Mouse (Mus musculus) liver, adult (tissue): ENCODE results near the gene Golga4.

Experiments
- GATA4 ChIP-seq: IDR thresholded peaks from 2 replicates; pipeline ENCODE4 v1.6.1; 2014; ENCODE audit warnings: mild to moderate bottlenecking, low read length; ENCODE audit not compliant: insufficient replicate concordance

Gene Golga4

DNA sequence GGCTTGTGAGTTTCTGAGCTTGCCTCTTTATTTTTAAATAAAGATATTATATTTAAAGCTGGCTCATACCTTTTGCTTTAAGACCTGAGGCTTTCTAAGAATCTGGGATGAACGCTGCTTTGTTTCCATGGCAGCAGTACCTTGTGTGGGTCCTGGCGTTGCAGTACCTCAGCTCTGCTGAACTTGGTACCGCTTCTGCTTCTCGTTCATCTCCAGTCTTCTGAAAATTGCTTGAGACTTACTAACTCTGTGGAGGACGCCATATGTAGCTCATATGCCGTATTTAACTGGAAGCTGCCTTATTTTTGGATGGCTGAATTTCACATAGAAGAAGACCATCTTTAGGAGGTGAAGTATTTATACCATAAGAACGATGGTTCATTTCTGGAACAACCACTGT lies 2.5 kb downstream of the Golga4 start:
- no peak for TF ChIP-seq GATA4

DNA sequence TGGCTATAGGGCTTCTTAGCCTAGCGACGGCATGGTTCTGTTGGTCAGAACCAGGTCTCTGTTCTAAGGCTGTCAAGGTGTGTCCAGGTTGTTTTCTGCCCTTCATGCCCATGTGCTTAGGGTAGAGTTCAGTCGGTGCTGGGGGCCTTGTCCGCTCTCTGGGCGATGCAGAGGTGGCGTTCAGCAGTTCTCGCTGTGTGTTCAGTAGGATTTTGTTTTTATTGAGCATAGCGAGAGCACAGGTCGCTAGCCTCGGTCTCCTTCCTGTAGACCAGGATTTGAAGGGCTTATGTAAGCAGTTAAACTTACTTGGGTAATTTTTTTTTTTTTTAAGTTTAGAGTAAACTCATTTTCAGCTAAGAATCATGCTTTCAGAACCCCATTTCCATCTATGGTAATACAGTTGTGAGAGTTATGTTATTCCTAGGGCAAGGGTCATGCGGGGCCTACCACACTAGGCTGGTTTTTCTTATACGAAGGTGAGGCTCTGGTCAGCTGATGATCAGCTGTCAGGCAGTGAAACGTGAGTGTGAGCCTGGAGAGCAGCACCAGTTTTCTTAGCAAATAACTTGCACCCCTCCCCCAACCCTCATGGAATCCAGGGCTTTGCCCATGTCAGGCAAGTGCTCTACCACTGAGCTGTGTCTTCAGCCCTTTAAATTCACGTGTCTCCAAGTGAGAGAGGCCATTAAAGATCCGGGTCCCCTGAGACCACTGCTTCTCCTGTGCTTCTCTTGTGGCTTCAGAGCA lies 5.0 kb downstream of the Golga4 start:
- no peak for TF ChIP-seq GATA4

DNA sequence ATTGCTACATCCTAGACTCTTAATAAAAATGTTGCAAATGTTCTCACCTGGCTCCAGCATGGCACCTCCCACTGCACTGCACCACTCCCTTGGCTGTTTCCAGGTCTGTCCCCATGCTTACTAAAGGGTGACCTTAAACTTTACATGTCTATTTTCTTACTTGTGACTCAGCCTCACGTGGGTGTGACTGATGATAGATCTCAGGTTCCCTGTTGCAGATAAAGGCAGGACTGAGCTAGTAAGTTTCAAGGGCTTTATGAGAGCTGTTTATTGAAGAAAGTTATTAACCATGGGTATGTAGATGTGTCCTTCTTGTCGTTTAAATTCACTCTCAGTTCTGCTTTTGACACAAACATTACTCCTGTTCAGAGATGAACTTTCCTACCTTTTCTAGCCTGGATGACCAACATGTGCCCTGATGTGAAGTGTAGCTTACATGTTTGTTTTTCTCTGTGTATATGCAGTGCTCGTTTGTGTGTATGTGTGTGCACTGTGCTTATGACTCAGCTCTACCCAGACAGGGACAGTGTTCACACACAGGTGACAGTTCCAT lies 6.7 kb downstream of the Golga4 start:
- no peak for TF ChIP-seq GATA4

DNA sequence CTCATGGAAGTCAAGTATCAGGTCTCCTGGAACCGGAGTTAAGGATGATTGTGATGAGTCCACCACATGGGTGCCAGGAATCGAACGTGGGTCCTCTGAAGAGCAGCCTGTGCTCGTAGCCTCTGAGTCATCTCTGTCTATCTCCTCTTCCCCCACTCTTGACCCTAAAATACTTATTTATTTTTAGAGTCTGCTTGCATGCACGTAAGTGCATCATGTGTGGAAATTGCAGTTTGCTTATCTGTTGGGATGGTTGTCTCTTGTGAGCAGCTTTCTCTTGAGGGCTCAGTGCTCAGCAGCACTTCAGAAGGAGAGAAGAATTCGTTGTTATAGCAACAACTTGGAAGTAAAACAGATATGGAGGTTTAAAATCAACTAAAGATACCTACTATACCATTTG lies 9.4 kb downstream of the Golga4 start:
- no peak for TF ChIP-seq GATA4

- TF ChIP-seq GATA4: no peak
These were observed 10.1 kb downstream of the Golga4 start for GRCm38 (mm10) chr9:118516162-118516561.

GRCm38 (mm10) chr9:118517619-118518018 lies 11.6 kb downstream of the Golga4 start:
- no peak for TF ChIP-seq GATA4

GRCm38 (mm10) chr9:118519101-118519500 lies 13.0 kb downstream of the Golga4 start:
- no peak for TF ChIP-seq GATA4

DNA sequence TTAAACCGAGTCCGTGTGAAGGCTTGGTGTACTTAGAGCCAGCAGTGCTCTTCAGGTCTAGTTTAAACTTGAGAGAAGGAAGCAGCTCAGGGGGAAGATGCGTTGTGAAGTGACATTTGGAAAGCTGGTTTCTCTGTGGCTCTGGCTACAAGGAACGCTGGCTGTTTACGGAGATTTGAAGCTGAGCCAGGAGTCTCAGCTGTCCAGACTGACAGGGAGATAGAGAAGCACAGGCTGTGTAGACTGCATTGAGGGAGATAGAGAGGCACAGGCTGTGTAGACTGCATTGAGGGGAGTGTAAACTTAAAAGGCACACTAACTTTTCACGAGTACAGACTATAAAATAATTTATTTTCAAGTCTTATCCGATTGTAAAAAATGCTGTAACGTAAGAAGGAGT lies 13.9 kb downstream of the Golga4 start:
- TF ChIP-seq GATA4: no peak

GRCm38 (mm10) chr9:118520858-118521257 lies 14.8 kb downstream of the Golga4 start:
- no peak for TF ChIP-seq GATA4

DNA sequence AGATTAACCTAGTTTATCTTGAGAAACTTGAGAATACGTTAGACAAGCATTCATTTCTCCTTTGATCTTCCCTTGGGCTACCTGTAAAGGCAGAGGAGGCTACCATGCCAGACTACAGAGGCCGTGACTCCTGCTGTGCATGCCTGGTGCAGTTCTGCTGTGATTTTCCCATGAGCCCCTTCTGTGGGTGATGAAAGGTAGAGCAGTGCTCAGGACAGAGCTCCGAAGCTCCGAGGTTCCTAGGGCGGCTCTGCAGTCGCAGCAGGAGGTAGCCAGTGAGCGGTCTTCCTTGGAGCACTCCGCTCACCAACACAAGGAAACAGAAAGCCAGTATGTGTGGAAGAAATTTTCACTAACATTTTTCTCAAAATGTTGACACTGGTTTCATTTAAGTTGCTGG lies 15.6 kb downstream of the Golga4 start:
- no peak for TF ChIP-seq GATA4

- no peak for TF ChIP-seq GATA4
These were observed 17.7 kb downstream of the Golga4 start for GRCm38 (mm10) chr9:118523738-118524137.

DNA sequence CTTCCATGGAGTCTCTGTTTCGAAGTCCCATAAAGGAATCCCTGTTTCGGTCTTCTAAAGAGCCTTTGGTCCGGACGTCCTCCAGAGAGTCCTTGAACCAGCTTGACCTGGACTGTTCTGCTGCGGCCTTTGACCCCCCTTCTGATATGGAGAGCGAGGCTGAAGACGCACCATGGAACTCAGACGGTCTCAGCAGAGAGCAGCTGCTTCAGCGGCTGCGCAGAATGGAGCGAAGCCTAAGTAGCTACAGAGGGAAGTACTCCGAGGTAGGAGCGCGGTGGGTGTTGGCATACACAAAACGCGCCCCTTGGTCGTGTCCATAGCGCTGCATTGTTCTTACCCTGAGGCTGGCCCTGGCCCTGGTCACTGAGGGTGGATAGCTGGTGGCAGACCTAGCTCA lies 21.0 kb downstream of the Golga4 start:
- TF ChIP-seq GATA4: no peak

GRCm38 (mm10) chr9:118529783-118530182 lies 23.7 kb downstream of the Golga4 start:
- no peak for TF ChIP-seq GATA4

DNA sequence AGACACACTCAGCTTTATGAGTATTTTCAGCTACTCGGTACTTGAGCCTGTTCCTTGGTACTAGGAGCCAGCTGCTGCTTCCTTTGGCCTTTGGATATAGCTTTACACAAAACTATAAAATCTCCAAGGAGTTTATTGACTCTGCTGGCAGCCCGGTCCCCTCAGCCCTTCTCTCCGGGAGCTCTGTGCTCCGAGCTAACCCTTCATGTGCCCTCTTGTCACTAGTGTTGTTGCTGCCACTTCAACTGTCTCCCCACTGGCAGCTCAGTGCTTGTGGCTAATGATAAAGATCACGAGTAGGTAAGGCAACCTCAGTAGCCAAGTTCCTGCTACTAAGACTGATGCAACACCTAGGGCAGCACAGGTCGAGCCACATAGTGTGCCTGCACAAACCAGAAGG lies 24.6 kb downstream of the Golga4 start:
- no peak for TF ChIP-seq GATA4

DNA sequence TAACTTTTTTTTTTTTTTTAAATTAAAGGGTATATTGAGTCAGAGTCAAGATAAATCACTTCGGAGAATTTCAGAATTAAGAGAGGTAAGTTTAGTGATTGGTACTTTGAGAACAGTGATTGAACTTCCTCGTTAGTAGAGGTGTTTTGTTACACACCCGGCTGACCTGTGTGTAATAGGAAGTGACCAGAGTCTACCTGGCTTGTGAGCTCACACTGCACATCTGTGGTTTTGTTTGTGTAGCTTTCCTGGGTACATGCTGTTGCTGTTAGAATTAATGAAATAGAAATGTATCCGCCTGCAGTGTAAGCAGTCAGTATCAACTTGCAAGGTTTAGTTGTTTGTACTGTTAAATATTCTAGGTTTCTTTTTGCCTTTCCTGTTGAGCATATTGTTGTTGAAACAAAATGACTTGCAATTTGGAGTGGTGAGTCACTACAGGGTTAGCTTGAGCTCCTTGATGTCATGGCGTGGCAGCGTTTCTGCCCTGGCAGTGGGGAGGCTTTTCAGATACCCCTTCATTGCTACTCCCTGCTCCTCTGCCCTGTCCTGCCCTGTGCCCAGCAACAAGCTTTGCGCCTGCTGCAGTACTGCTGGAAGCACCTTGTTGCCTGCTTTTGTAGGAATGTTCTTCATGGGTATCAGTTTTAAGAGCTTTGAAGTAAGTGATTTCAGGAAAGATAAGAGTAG lies 26.6 kb downstream of the Golga4 start:
- TF ChIP-seq GATA4: no peak

DNA sequence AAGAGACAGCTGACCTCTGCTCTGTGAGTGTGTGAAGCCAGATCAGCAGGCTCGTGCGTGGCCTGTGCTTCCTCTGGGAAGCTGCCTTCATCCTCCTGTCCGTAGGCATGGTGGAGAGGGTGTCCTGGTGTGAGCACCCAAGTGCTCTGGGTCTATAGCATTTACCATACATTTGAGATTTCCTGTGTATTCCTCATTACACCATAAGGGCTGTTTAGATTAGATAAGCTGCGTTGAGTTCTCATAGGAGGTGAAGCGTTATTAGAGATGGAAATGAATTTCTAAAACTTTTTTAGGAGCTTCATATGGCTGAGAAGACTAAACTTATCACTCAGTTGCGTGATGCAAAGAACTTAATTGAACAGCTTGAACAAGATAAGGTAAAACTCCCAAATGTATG lies 30.9 kb downstream of the Golga4 start:
- TF ChIP-seq GATA4: no peak
